Mouse (Mus musculus) leukemia stem cell, adult 10-12 weeks (primary cell): Measurements from ENCODE around the gene Trhde. TPM values are rescaled to one million over a fixed set of nuclear protein-coding genes. Genes with fewer than 3 reads are reported as not detected.

Experiments
- polyA plus RNA-seq: library from polyadenylated mRNA; stranded (reverse); fragments of >175 nt; gene quantifications from 2 replicates; pipeline ENCODE4 v1.2.3, GENCODE M21; 2012; ENCODE audit warnings: low replicate concordance

Trhde gene
- not detected in 2 replicates for polyA plus RNA-seq

GRCm38 (mm10) chr10:114802161-114802651 is at the start of gene Trhde:
TSS of gene Trhde (minus strand) at chr10:114802307.

